Mouse (Mus musculus): Measurements from ENCODE around the gene Snx13. TPM values are rescaled to one million over a fixed set of nuclear protein-coding genes. Genes with fewer than 3 reads are reported as not detected.

Snx13 gene
- polyA plus RNA-seq, 1 experiment from 2014 or later = 21.7 TPM

DNA sequence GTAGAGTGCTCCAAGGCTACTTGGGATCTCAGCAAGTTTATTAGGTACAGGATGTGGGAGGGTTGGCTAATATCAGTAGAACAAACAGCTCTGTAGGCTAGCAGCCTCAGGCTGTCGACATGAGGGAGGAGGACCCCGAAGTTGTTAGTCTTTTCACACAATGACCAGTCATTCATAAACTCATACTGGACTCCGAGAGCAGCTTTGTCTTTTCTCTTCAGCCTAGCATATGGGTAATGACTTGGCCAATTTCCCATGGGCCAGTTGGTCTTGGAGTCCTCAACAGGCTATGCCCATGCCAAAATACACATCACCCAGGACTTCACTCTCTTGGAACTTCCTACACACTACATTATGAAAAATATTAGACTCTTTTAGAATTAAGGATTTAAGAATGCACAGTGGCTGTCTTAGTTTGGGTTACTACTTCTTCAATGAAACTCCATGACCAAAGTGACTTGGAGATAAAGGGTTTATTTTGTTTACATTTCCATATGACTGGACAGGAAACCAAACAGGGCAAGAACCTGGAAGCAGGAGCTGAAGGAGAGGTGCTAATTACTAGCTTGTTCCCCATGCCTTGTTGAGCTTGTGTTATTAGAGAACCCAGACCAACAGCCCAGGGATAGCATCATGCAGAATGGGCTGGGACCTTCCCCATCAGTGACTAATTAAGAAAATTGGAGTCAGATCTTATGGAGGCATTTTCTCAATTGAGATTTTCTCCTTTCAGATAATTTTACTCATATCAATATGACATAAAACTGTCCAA lies 16.9 kb downstream of the Snx13 start:
- Histone ChIP-seq H3K4me3 (ENCODE audit: low read depth, low read length) (no peak overlapping the region), H3K27ac (ENCODE audit: low read depth, low read length) (no peak overlapping the region), H3K9me3 (ENCODE audit: control insufficient read depth, low read length) (no peaks in the 10 kb centered on the region), H3K9ac (ENCODE audit: low read length) (no peak overlapping the region), H3K4me1 (ENCODE audit: control insufficient read depth, insufficient read depth, low read length) (no peaks in the 10 kb centered on the region), H3K27me3 (ENCODE audit: control insufficient read depth, insufficient read depth, low read length) (no peaks in the 10 kb centered on the region), H3K36me3 (ENCODE audit: control insufficient read depth, insufficient read depth, low read length) (no peaks in the 10 kb centered on the region), H3K4me2 (no peak overlapping the region)
- no peak for DNase-seq (ENCODE audit: low spot score, missing footprints)
- no peak for ATAC-seq (ENCODE audit: low FRiP score)
- WGBS = 84% methylated on average over 3 of the region's 3 CpGs

GRCm38 (mm10) chr12:35067621-35068020 lies 20.6 kb downstream of the Snx13 start:
- no peak overlapping the region for H3K4me3 ChIP-seq (ENCODE audit: low read depth, low read length)
- H3K36me3 ChIP-seq (ENCODE audit: control insufficient read depth, insufficient read depth, low read length) = no peaks in the 10 kb centered on the region
- H3K9me3 ChIP-seq (ENCODE audit: control insufficient read depth, low read length) = no peaks in the 10 kb centered on the region
- no peak overlapping the region for H3K4me2 ChIP-seq
- no peak overlapping the region for H3K27ac ChIP-seq (ENCODE audit: low read depth, low read length)
- DNase-seq (ENCODE audit: low spot score, missing footprints) (no peak), ATAC-seq (ENCODE audit: low FRiP score) (no peak)
- H3K9ac ChIP-seq (ENCODE audit: low read length) = no peak overlapping the region
- H3K27me3 ChIP-seq (ENCODE audit: control insufficient read depth, insufficient read depth, low read length) = no peaks in the 10 kb centered on the region
- H3K4me1 ChIP-seq (ENCODE audit: control insufficient read depth, insufficient read depth, low read length) = no peaks in the 10 kb centered on the region

DNA sequence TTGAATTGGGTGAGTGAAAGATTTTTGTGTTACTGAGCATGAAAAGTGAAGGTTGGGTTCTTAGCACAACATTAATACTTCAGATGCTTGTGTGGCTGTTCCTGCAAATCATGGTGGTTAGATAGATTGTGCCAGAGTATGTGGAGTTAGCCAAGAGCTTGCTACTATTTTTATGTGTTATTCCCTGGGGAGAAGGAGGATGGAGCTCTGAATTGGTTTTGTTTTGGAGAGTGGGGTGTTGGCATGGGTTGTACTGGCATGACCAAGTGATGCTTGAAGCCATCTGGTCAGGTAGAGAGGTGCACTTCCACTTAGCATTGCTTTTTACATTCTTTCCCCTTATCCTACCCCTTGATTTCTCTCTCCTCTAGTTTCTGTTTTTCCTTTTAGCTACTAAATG lies 24.4 kb downstream of the Snx13 start:
- H3K4me1 ChIP-seq (ENCODE audit: control insufficient read depth, insufficient read depth, low read length) = no peaks in the 10 kb centered on the region
- H3K9me3 ChIP-seq (ENCODE audit: control insufficient read depth, low read length) = no peaks in the 10 kb centered on the region
- no peak overlapping the region for H3K4me3 ChIP-seq (ENCODE audit: low read depth, low read length)
- H3K9ac ChIP-seq (ENCODE audit: low read length) = no peak overlapping the region
- H3K27ac ChIP-seq (ENCODE audit: low read depth, low read length) = no peak overlapping the region
- H3K27me3 ChIP-seq (ENCODE audit: control insufficient read depth, insufficient read depth, low read length) = no peaks in the 10 kb centered on the region
- ATAC-seq (ENCODE audit: low FRiP score) (no peak), DNase-seq (ENCODE audit: low spot score, missing footprints) (no peak)
- H3K4me2 ChIP-seq = no peak overlapping the region
- no peaks in the 10 kb centered on the region for H3K36me3 ChIP-seq (ENCODE audit: control insufficient read depth, insufficient read depth, low read length)

- Histone ChIP-seq H3K27ac (ENCODE audit: low read depth, low read length) (no peak overlapping the region), H3K4me1 (ENCODE audit: control insufficient read depth, insufficient read depth, low read length) (no peaks in the 10 kb centered on the region), H3K36me3 (ENCODE audit: control insufficient read depth, insufficient read depth, low read length) (no peaks in the 10 kb centered on the region), H3K9ac (ENCODE audit: low read length) (no peak overlapping the region), H3K9me3 (ENCODE audit: control insufficient read depth, low read length) (no peaks in the 10 kb centered on the region), H3K27me3 (ENCODE audit: control insufficient read depth, insufficient read depth, low read length) (no peaks in the 10 kb centered on the region), H3K4me3 (ENCODE audit: low read depth, low read length) (no peak overlapping the region), H3K4me2 (no peak overlapping the region)
- ATAC-seq (ENCODE audit: low FRiP score) (no peak), DNase-seq (ENCODE audit: low spot score, missing footprints) (no peak)
Measured at GRCm38 (mm10) chr12:35072178-35072577, 25.2 kb downstream of the Snx13 start.

- Histone ChIP-seq H3K4me2 (no peak overlapping the region), H3K36me3 (ENCODE audit: control insufficient read depth, insufficient read depth, low read length) (no peaks in the 10 kb centered on the region), H3K27ac (ENCODE audit: low read depth, low read length) (no peak overlapping the region), H3K4me1 (ENCODE audit: control insufficient read depth, insufficient read depth, low read length) (no peaks in the 10 kb centered on the region), H3K9me3 (ENCODE audit: control insufficient read depth, low read length) (no peaks in the 10 kb centered on the region), H3K4me3 (ENCODE audit: low read depth, low read length) (no peak overlapping the region), H3K9ac (ENCODE audit: low read length) (no peak overlapping the region), H3K27me3 (ENCODE audit: control insufficient read depth, insufficient read depth, low read length) (no peaks in the 10 kb centered on the region)
- DNase-seq (ENCODE audit: low spot score, missing footprints) (no peak), ATAC-seq (ENCODE audit: low FRiP score) (no peak)
- 88% methylated on average over 3 of the region's 3 CpGs for WGBS
Measured at GRCm38 (mm10) chr12:35075993-35076392, 29.0 kb downstream of the Snx13 start.

DNA sequence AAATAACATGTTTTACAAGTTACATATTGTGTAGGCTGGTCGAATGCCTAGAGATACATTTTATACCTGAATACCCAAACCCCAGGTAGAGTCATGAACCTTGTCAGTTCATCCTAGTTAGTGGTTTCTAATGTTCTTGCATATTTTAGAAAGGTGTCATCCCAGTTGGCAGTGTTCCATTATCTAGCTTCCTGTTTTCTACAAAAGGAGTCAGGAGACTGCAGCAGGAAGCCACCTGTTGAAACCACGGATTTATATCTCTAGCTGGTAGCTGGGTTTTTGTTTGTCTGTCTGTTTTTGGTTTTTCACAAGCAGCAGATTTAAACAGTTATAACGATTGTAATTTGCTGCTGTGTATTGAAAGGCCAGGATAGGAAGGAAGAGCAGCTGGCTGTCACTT lies 76.6 kb downstream of the Snx13 start:
- Histone ChIP-seq H3K4me1 (ENCODE audit: control insufficient read depth, insufficient read depth, low read length) (no peaks in the 10 kb centered on the region), H3K9ac (ENCODE audit: low read length) (no peak overlapping the region), H3K4me3 (ENCODE audit: low read depth, low read length) (no peak overlapping the region), H3K27me3 (ENCODE audit: control insufficient read depth, insufficient read depth, low read length) (no peaks in the 10 kb centered on the region), H3K27ac (ENCODE audit: low read depth, low read length) (no peak overlapping the region), H3K9me3 (ENCODE audit: control insufficient read depth, low read length) (no peaks in the 10 kb centered on the region), H3K36me3 (ENCODE audit: control insufficient read depth, insufficient read depth, low read length) (no peaks in the 10 kb centered on the region), H3K4me2 (no peak overlapping the region)
- DNase-seq (ENCODE audit: low spot score, missing footprints) = no peak
- WGBS = 87% methylated on average over 3 of the region's 3 CpGs
- ATAC-seq (ENCODE audit: low FRiP score) = no peak

GRCm38 (mm10) chr12:35153186-35153585 lies 106.2 kb downstream of the Snx13 start:
- no peaks in the 10 kb centered on the region for H3K4me1 ChIP-seq (ENCODE audit: control insufficient read depth, insufficient read depth, low read length)
- no peak overlapping the region for H3K4me3 ChIP-seq (ENCODE audit: low read depth, low read length)
- H3K9ac ChIP-seq (ENCODE audit: low read length) = no peak overlapping the region
- no peaks in the 10 kb centered on the region for H3K9me3 ChIP-seq (ENCODE audit: control insufficient read depth, low read length)
- H3K27ac ChIP-seq (ENCODE audit: low read depth, low read length) = no peak overlapping the region
- no peaks in the 10 kb centered on the region for H3K36me3 ChIP-seq (ENCODE audit: control insufficient read depth, insufficient read depth, low read length)
- 85% methylated on average over 4 of the region's 4 CpGs for WGBS
- no peaks in the 10 kb centered on the region for H3K27me3 ChIP-seq (ENCODE audit: control insufficient read depth, insufficient read depth, low read length)
- ATAC-seq (ENCODE audit: low FRiP score) (no peak), DNase-seq (ENCODE audit: low spot score, missing footprints) (peak; percentile 23)
- H3K4me2 ChIP-seq = no peak overlapping the region

DNA sequence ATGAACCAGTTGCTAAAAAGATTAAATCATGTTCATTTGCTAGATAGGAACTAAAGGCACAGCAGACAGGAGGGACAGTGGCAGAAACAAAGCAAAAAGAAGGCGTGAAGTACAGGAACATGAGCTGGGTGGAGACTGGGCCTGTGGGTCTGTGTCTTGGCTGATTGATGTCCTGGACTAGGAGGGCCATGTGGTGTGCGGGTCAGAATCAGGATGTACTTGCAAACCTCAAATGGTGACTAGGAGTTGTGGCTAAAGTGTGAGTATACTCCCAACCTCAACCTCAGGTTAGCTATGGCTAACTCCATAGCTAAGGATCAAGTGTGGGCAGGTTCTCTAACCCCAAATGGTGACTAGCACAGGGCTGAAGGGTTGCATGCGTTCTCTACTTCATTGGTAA lies 107.2 kb downstream of the Snx13 start:
- ATAC-seq (ENCODE audit: low FRiP score) = no peak
- no peak overlapping the region for H3K27ac ChIP-seq (ENCODE audit: low read depth, low read length)
- 74% methylated on average over 3 of the region's 3 CpGs for WGBS
- H3K9ac ChIP-seq (ENCODE audit: low read length) = no peak overlapping the region
- H3K4me1 ChIP-seq (ENCODE audit: control insufficient read depth, insufficient read depth, low read length) = no peaks in the 10 kb centered on the region
- H3K27me3 ChIP-seq (ENCODE audit: control insufficient read depth, insufficient read depth, low read length) = no peaks in the 10 kb centered on the region
- DNase-seq (ENCODE audit: low spot score, missing footprints) = peak; percentile 26
- H3K4me3 ChIP-seq (ENCODE audit: low read depth, low read length) = no peak overlapping the region
- no peak overlapping the region for H3K4me2 ChIP-seq
- no peaks in the 10 kb centered on the region for H3K9me3 ChIP-seq (ENCODE audit: control insufficient read depth, low read length)
- no peaks in the 10 kb centered on the region for H3K36me3 ChIP-seq (ENCODE audit: control insufficient read depth, insufficient read depth, low read length)

DNA sequence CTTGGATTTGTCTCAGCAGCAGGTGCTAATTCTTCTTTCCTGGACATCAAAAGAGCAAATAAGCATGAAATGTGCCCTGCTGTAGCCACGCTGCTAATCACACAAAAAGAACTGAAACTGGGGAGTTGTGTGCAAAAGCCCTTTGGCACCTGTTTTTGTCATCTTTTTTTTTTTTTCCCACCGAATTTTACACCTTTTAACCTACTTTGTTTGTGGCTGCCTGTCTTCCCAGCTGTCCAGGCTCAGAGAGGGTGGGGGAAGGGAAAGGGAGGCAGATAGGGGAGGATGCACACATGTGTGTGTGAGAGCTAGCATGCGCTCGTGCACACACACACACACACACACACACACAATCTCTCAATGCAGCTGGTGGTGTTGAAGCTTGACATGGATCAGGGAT lies 110.3 kb downstream of the Snx13 start:
- ATAC-seq (ENCODE audit: low FRiP score) (0 out of 2 replicates have a peak, but pooled peaks have one; percentile 42), DNase-seq (ENCODE audit: low spot score, missing footprints) (no peak)
- Histone ChIP-seq H3K4me3 (ENCODE audit: low read depth, low read length) (no peak overlapping the region), H3K9ac (ENCODE audit: low read length) (no peak overlapping the region), H3K4me2 (no peak overlapping the region), H3K4me1 (ENCODE audit: control insufficient read depth, insufficient read depth, low read length) (no peaks in the 10 kb centered on the region), H3K27ac (ENCODE audit: low read depth, low read length) (no peak overlapping the region), H3K27me3 (ENCODE audit: control insufficient read depth, insufficient read depth, low read length) (no peaks in the 10 kb centered on the region), H3K9me3 (ENCODE audit: control insufficient read depth, low read length) (no peaks in the 10 kb centered on the region), H3K36me3 (ENCODE audit: control insufficient read depth, insufficient read depth, low read length) (no peaks in the 10 kb centered on the region)
- 55% methylated on average over 4 of the region's 4 CpGs for WGBS
